Mouse (Mus musculus) neutrophil, adult 5-6 weeks (primary cell): ENCODE measurements around the gene Krtap10-4. TPM values are rescaled to one million over a fixed set of nuclear protein-coding genes. Genes with fewer than 3 reads are reported as not detected.
"Not testable (repeated sequence)": the region's sequence is repeated elsewhere in the genome, so short reads cannot be mapped to it uniquely, and the experiment has no call there.

Experiments
- ATAC-seq: fragments of 151-379, 151-347 bp; 2 replicates; pipeline ENCODE4 v1.8.0; 2017; ENCODE audit warnings: mild to moderate bottlenecking, moderate TSS enrichment; ENCODE audit not compliant: insufficient number of reproducible peaks, poor library complexity, low FRiP score, severe bottlenecking; ENCODE audit errors: extremely low read depth
- total RNA-seq: library from RNA; stranded (forward); fragments of 200-1000 nt; gene quantifications from 2 replicates; pipeline ENCODE4 v1.2.3, GENCODE M21; 2017

Krtap10-4 gene
- total RNA-seq, 1 experiment from 2014 or later: not detected

DNA sequence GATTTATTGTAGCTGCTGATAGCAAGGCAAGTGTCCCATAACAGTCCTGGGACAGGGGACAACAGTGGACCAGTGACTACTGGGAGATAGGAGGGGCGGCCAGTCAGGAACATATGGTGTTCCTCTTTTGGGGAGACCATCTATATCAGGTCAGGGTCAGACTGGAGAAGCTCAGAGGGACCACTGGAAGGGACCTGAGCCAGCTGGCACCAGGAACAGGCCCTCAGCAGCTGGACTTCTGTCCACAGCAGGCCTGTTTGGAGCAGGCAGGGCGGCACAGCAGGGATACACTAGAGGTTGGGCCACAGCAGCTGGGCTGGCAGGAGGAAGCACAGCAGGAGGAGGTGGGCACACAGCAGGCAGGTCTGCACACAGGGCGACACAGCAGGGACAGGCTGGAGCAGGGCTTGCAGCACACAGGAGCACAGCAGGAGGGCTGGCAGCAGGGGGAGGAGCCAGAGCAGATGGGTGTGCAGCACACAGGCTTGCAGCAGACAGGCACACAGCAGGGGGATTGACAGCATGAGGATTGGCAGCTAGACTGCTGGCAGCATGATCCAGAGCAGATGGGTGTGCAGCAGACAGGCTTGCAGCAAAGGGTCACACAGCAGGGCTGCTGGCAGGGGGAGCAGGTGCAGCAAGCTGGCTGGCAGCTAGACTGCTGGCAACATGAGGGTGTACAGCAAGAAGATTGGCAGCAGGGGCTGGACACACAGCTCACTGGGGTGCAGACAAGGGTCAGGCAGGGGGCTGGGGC is 28.6 kb downstream of the Krtap10-4 start:
- ATAC-seq: not testable (repeated sequence)

DNA sequence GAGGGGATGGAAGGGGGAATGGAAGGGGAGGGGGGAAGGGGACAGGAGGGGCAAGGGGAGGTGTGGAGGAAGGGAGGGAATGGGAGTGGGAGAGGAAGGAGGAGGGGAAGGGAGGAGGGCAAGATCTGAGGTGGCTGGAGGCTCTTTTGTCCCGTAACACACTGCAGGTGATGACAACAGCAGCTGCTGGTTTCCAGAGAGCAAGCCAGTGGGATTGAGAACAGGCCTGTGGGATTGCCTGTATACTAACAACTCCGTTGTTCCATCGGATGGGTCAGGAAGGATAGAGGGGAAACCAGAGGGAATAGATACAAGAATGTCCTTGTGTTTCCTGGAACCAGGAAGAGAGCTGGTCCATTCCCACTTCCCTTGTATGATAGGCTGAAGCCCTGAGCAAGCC is 29.2 kb downstream of the Krtap10-4 start:
- ATAC-seq: no peak

GRCm38 (mm10) chr10:77794976-77795375 is 31.9 kb downstream of the Krtap10-4 start, which contains the start of gene Gm9639:
Gene Gm9639, minus strand, starts transcription at chr10:77795076.
- ATAC-seq: no peak

- no peak for ATAC-seq
These were observed 38.3 kb downstream of the Krtap10-4 start for GRCm38 (mm10) chr10:77788621-77789020.

DNA sequence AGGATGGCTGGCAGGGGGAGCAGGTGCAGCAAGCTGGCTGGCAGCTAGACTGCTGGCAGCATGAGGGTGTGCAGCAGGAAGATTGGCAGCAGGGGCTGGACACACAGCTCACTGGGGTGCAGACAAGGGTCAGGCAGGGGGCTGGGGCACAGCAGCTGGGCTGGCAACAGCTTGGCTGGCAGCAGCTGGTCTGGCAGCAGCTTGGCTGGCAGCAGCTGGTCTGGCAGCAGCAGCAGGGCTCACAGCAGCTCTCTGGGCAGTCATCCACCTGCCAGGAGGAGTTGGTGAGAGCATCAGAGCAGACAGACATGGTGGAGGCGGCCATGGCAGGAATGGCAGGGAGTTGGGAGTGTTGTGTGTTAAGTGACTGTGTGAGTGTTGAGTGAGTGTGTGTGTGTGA is 39.0 kb downstream of the Krtap10-4 start, which contains the start of gene Gm7137:
Gene Gm7137, minus strand, starts transcription at position 325 of the 400 bp plus-strand sequence.
- ATAC-seq: not testable (repeated sequence)

GRCm38 (mm10) chr10:77783396-77783795 is 43.5 kb downstream of the Krtap10-4 start:
- ATAC-seq: not testable (repeated sequence)

DNA sequence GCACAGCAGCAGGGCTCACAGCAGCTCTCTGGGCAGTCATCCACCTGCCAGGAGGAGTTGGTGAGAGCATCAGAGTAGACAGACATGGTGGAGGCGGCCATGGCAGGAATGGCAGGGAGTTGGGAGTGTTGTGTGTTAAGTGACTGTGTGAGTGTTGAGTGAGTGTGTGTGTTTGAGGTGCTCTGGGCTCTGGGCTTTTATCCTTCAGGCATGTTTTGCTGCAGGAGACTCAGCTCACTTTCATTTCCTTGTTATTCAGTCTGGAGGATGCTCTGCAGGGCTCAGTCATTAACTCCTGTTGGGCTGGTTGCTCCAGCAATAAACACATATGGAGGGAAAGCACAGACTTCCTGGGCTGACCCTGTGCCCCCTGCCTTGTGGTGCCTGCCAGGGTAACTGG is 44.5 kb downstream of the Krtap10-4 start, which contains the start of gene Gm3250:
Gene Gm3250, minus strand, starts transcription at position 101 of the 400 bp plus-strand sequence.
- not testable (repeated sequence) for ATAC-seq

- not testable (repeated sequence) for ATAC-seq
These were observed 50.1 kb downstream of the Krtap10-4 start, which contains the start of gene Gm7138 for GRCm38 (mm10) chr10:77776844-77777243. Gene Gm7138, minus strand, starts transcription at chr10:77776944.

Other genes starting within 250 kb of the Krtap10-4 start
- gene Pttg1ip, start 245.4 kb downstream of the Krtap10-4 start, total RNA-seq: 78.7 and 87.5 TPM in 2 replicates
- 32.6 and 52.2 TPM in 2 replicates for gene Sumo3, start 221.0 kb downstream of the Krtap10-4 start, total RNA-seq
- gene Gm49325, start 220.9 kb downstream of the Krtap10-4 start, total RNA-seq: not detected in 2 replicates
- 21.9 and 23.3 TPM in 2 replicates for gene Ube2g2, start 204.8 kb downstream of the Krtap10-4 start, total RNA-seq
- not detected in 2 replicates for gene Tspear, start 140.5 kb downstream of the Krtap10-4 start, total RNA-seq
- not detected in 2 replicates for gene Gm19402, start 136.3 kb downstream of the Krtap10-4 start, total RNA-seq
- not detected in 2 replicates for gene Gm9508, start 129.9 kb downstream of the Krtap10-4 start, total RNA-seq
- not detected in 2 replicates for gene Gm10272, start 120.5 kb downstream of the Krtap10-4 start, total RNA-seq
- gene Gm10024, start 115.6 kb downstream of the Krtap10-4 start, total RNA-seq: not detected in 2 replicates
- gene Gm10142, start 111.3 kb downstream of the Krtap10-4 start, total RNA-seq: not detected in 2 replicates
- gene Krtap12-1, start 106.5 kb downstream of the Krtap10-4 start, total RNA-seq: not detected in 2 replicates
- not detected in 2 replicates for gene Gm10100, start 100.6 kb downstream of the Krtap10-4 start, total RNA-seq
- not detected in 2 replicates for gene Gm18596, start 84.5 kb downstream of the Krtap10-4 start, total RNA-seq
- not detected in 2 replicates for gene Gm9736, start 75.7 kb downstream of the Krtap10-4 start, total RNA-seq
- gene Gm3233, start 67.4 kb downstream of the Krtap10-4 start, total RNA-seq: not detected in 2 replicates
- gene Gm3238, start 55.8 kb downstream of the Krtap10-4 start, total RNA-seq: not detected in 2 replicates
- not detected in 2 replicates for gene Gm7138, start 50.2 kb downstream of the Krtap10-4 start, total RNA-seq
- not detected in 2 replicates for gene Gm3250, start 44.6 kb downstream of the Krtap10-4 start, total RNA-seq
- not detected in 2 replicates for gene Gm7137, start 38.9 kb downstream of the Krtap10-4 start, total RNA-seq
- gene Gm9639, start 32.0 kb downstream of the Krtap10-4 start, total RNA-seq: not detected in 2 replicates
- not detected in 2 replicates for gene Gm19668, start 28.0 kb downstream of the Krtap10-4 start, total RNA-seq
- gene Gm9507, start 15.3 kb downstream of the Krtap10-4 start, total RNA-seq: not detected in 2 replicates
- not detected in 2 replicates for gene Gm2696, start 12.4 kb downstream of the Krtap10-4 start, total RNA-seq
- not detected in 2 replicates for gene Krtap10-10, start 8.9 kb upstream of the Krtap10-4 start, total RNA-seq
- not detected in 2 replicates for gene Gm36176, start 19.7 kb upstream of the Krtap10-4 start, total RNA-seq
- gene Gm10318, start 25.8 kb upstream of the Krtap10-4 start, total RNA-seq: not detected in 2 replicates
- gene Gm3285, start 34.9 kb upstream of the Krtap10-4 start, total RNA-seq: not detected in 2 replicates
- 0.12 and 0.23 TPM in 2 replicates for gene Lrrc3, start 75.4 kb upstream of the Krtap10-4 start, total RNA-seq
- gene Trpm2, start 143.5 kb upstream of the Krtap10-4 start, total RNA-seq: 216 and 259 TPM in 2 replicates
- gene 1810043G02Rik, start 151.4 kb upstream of the Krtap10-4 start, total RNA-seq: 7.6 and 9.8 TPM in 2 replicates
- 37.7 and 41.0 TPM in 2 replicates for gene Pfkl, start 183.0 kb upstream of the Krtap10-4 start, total RNA-seq
- not detected in 2 replicates for gene Dnmt3l, start 214.9 kb upstream of the Krtap10-4 start, total RNA-seq
- 0.12 and 0.49 TPM in 2 replicates for gene Aire, start 216.5 kb upstream of the Krtap10-4 start, total RNA-seq
- 128 and 134 TPM in 2 replicates for gene Icosl, start 242.2 kb upstream of the Krtap10-4 start, total RNA-seq